Mouse (Mus musculus) CD4-positive naive resting alpha-beta T cell, adult 76 days (primary cell): ENCODE measurements around the gene Tas2r137. TPM values are rescaled to one million over a fixed set of nuclear protein-coding genes. Genes with fewer than 3 reads are reported as not detected.

Experiments used
- total RNA-seq: library from RNA; stranded (reverse); gene quantifications from one replicate; pipeline ENCODE4 v1.2.4, GENCODE M21; 2023

Tas2r137 gene
- not detected for total RNA-seq

GRCm38 (mm10) chr6:40490933-40491332, at the start of gene Tas2r137:
Gene Tas2r137 (plus strand): TSS chr6:40491233.

GRCm38 (mm10) chr6:40470916-40471719, 19.9 kb upstream of the Tas2r137 start, which contains the start of gene Ssbp1:
Gene Ssbp1 (plus strand): TSS chr6:40471352.

DNA sequence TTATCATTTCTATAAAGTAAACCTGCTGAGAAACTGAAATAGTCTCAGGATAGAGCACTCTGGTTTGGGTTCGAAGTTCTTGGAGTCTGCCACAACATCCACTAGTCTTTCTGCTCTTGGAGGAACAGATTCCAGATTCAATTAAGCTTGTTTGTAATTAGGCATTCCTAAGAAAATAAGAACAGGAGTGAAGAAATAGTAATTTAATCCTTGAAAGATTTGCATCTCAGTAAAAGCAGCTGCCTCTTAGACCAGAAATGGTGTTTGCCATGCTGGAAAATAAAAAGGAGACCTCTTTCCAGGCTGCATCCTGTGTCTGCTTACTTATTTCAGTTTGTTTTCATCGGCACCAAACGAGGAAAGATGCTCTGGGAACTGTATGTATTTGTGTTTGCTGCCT, 2.2 kb downstream of the Tas2r137 start, which contains the start of gene Tas2r108:
Tas2r108 (plus strand) TSS at position 301 of the 400 bp plus-strand sequence.

DNA sequence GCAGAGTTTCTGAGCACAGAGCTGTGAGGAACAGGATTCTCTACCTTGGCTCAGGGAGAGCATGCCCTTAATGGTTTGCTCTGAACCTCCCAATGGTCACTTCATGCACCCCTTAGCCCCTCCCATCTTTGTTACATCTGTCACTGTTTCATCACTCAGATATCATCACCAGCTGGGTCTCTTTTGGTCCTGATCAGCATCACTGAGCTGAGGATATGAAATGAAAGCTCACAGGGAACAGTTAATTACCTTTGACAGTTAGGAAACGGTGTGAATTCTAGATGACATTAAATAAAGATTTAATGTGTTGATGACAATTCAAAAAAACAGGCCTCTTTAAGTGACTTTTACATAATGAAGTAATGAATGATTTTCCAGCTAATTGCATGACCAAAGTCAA, 28.4 kb downstream of the Tas2r137 start, which contains the start of gene Prss37:
Prss37 (minus strand) TSS at position 101 of the 400 bp plus-strand sequence.

Other genes starting within 250 kb of the Tas2r137 start
- 43.2 TPM for gene Agk, start 166.1 kb upstream of the Tas2r137 start, total RNA-seq
- 17.9 TPM for gene E330009J07Rik, start 55.1 kb upstream of the Tas2r137 start, total RNA-seq
- gene Wee2, start 52.1 kb upstream of the Tas2r137 start, total RNA-seq, result not detected
- gene Ssbp1, start 19.9 kb upstream of the Tas2r137 start, total RNA-seq, result 59.5 TPM
- gene Tas2r108, start 2.3 kb downstream of the Tas2r137 start, total RNA-seq, result not detected
- not detected for gene Prss37, start 28.3 kb downstream of the Tas2r137 start, total RNA-seq
- gene Olfr461, start 63.8 kb downstream of the Tas2r137 start, total RNA-seq, result not detected
- not detected for gene Olfr460, start 78.3 kb downstream of the Tas2r137 start, total RNA-seq
- 0.64 TPM for gene Clec5a, start 94.6 kb downstream of the Tas2r137 start, total RNA-seq
- not detected for gene Tas2r138, start 122.1 kb downstream of the Tas2r137 start, total RNA-seq
- gene Mgam, start 137.6 kb downstream of the Tas2r137 start, total RNA-seq, result 0.59 TPM